In the genomic region with DNA sequence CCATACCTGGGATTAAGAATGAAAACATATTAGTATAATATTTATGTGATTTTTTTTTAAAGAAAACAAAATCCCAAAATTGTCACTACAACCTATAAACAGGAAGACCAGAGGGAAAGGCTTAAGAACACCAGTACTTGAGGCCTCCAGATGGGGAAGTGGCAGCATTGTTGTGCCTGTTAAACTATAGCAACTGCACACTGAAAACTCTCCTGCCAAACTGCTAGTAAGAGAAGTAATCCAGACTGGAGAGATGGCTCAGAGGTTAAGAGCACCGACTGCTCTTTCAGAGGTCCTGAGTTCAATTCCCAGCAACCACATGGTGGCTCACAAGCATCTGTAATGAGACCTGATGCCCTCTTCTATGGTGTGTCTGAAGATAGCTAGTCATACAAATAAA, we compare ENCODE assay signal across 25 mouse cellular contexts.
"Had no signal": no experiment of that assay in that cellular context is flagged by ENCODE, and none has a peak within 500 bp of the region (broad histone marks: within the 10 kb centered on the region; RNA-seq: fewer than 3 reads in every experiment).

No protein-coding gene starts in this region.

- H3K9ac ChIP-seq: embryonic facial prominence, embryonic 12.5 days; embryonic facial prominence, embryonic 13.5 days; embryonic facial prominence, embryonic 15.5 days; forebrain, embryonic 12.5 days; forebrain, embryonic 13.5 days; forebrain, embryonic 15.5 days; forebrain, postnatal 0 days had no signal

- H3K4me1 ChIP-seq: embryonic facial prominence, embryonic 10.5 days; embryonic facial prominence, embryonic 12.5 days; embryonic facial prominence, embryonic 13.5 days; embryonic facial prominence, embryonic 15.5 days; forebrain, embryonic 12.5 days; forebrain, embryonic 13.5 days; forebrain, embryonic 15.5 days; heart, embryonic 10.5 days had no signal

- H3K9me3 ChIP-seq: embryonic facial prominence, embryonic 10.5 days; embryonic facial prominence, embryonic 12.5 days; embryonic facial prominence, embryonic 13.5 days; embryonic facial prominence, embryonic 15.5 days; forebrain, embryonic 10.5 days; forebrain, embryonic 12.5 days; forebrain, embryonic 13.5 days; forebrain, embryonic 15.5 days; heart, embryonic 10.5 days had no signal

- H3K36me3 ChIP-seq: embryonic facial prominence, embryonic 10.5 days; embryonic facial prominence, embryonic 12.5 days; embryonic facial prominence, embryonic 13.5 days; embryonic facial prominence, embryonic 15.5 days; forebrain, embryonic 10.5 days; forebrain, embryonic 12.5 days; forebrain, embryonic 15.5 days had no signal

- H3K4me3 ChIP-seq: embryonic facial prominence, embryonic 10.5 days; embryonic facial prominence, embryonic 12.5 days; embryonic facial prominence, embryonic 13.5 days; embryonic facial prominence, embryonic 15.5 days; erythroblast, embryonic 14.5 days; forebrain, embryonic 10.5 days; forebrain, embryonic 12.5 days; forebrain, embryonic 13.5 days; forebrain, embryonic 15.5 days; gastrocnemius, adult 2 months; heart, adult 2 months; heart, embryonic 10.5 days had no signal

- H3K27me3 ChIP-seq: embryonic facial prominence, embryonic 12.5 days; embryonic facial prominence, embryonic 13.5 days; embryonic facial prominence, embryonic 15.5 days; forebrain, embryonic 12.5 days; forebrain, embryonic 13.5 days; forebrain, embryonic 15.5 days had no signal

- DNase-seq: cerebellum, adult 9-10 months; cerebellum, adult 9-11 months; cerebellum, postnatal 10 days; cerebellum, postnatal 14 days; cerebellum, postnatal 25 days; cerebellum, postnatal 36 days; embryo, embryonic 11 days; forebrain, postnatal 0 days; gastrocnemius, adult 2 months; gastrocnemius, postnatal 10 days; gastrocnemius, postnatal 14 days; gastrocnemius, postnatal 25 days; gastrocnemius, postnatal 36 days; heart, adult 18-20 months; heart, adult 2 months had no signal

- H3K27ac ChIP-seq: embryonic facial prominence, embryonic 10.5 days; embryonic facial prominence, embryonic 12.5 days; embryonic facial prominence, embryonic 13.5 days; embryonic facial prominence, embryonic 15.5 days; forebrain, embryonic 10.5 days; forebrain, embryonic 12.5 days; forebrain, embryonic 13.5 days; forebrain, embryonic 15.5 days; gastrocnemius, adult 2 months; heart, adult 2 months; heart, embryonic 10.5 days had no signal
